Mouse (Mus musculus) heart, postnatal 0 days (tissue): Measurements from ENCODE around the gene Mta1.

Experiments
- CTCF ChIP-seq: IDR thresholded peaks from 2 replicates; pipeline ENCODE4 v1.5.1; 2016; ENCODE audit warnings: antibody characterized with exemption, control low read depth, low read depth
- EP300 ChIP-seq: IDR thresholded peaks from 2 replicates; pipeline ENCODE4 v1.6.1; 2016; ENCODE audit warnings: antibody characterized with exemption, low read depth

DNA sequence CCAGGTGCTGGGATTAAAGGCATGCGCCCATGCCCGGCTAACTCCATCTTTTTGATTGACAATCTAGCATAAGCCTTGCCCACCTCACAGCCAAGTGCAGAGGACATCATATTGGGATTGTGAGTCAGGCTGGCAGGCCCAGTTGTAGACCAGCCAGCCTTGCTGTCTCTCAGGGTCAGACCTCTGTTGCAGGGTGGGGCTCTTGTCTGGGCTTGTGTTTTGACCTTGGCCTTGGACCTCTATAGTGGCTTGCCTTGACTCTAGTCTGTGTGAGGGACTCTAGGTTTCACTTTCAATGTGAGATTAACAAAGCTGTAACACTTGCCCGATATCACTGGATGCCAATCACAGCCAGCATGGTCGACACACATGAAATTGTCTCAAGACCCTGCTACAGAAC lies 16.1 kb downstream of the Mta1 start:
- TF ChIP-seq CTCF: no peak
- no peak for TF ChIP-seq EP300
